Mouse (Mus musculus): ENCODE data around the gene Rabif.

DNA sequence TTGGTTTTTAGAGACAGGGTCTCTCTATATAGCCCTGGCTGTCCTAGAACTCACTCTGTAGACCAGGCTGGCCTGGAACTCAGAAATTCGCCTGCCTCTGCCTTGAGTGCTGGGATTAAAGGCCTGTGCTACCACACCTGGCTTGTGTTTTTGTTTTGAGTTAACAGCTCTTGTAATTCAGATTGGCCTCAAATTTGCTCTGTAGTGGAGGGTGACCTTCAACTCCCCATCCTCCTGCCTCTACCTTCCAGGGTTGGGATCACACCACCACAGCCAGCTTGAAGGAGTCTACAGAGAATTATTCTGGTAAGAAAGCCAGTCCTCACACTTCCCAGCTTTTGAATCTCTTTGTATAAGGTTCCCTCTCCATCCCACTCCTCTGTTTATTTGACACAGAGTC lies 6.5 kb downstream of the Rabif start:
- TF ChIP-seq USF1 (IDR thresholded peaks at IDR 0.05; ENCODE audit: low read depth, low read length) (no peak), POLR2AphosphoS2 (IDR thresholded peaks at IDR 0.05; ENCODE audit: low read depth, low read length) (no peak), CTCF (conservative IDR thresholded peaks at IDR 0.05 in 1 of 2, IDR thresholded peaks at IDR 0.05 in 1 of 2; ENCODE audit: low read depth in 2 of 2, low read length in 2 of 2) (no peak), MAX (IDR thresholded peaks at IDR 0.05; ENCODE audit: low read length) (no peak), MXI1 (IDR thresholded peaks at IDR 0.05; ENCODE audit: low read depth, low read length) (no peak), KAT2A (IDR thresholded peaks at IDR 0.05; ENCODE audit: insufficient replicate concordance, low read length) (no peak), PAX5 (IDR thresholded peaks at IDR 0.05; ENCODE audit: low read length) (no peak), MEF2A (IDR thresholded peaks at IDR 0.05; ENCODE audit: borderline replicate concordance, low read depth, low read length) (no peak), ZC3H11A (IDR thresholded peaks at IDR 0.05; ENCODE audit: low read depth, low read length) (no peak), POLR2A (IDR thresholded peaks at IDR 0.05; ENCODE audit: low read depth, low read length) (no peak), MAZ (IDR thresholded peaks at IDR 0.05; ENCODE audit: low read depth, low read length) (no peak), HCFC1 (IDR thresholded peaks at IDR 0.05; ENCODE audit: low read depth, low read length) (no peak)
